Mouse (Mus musculus) hindbrain, postnatal 0 days (tissue): ENCODE measurements at regions not wholly inside any gene's neighbourhood (a gene's known extent, or its start where the extent isn't known, plus 50 kb on each side); places are given as distances from the start of the nearest gene placed in this dataset.

ENCODE experiments used
- ATAC-seq: fragments of 200-750 bp; cut with Nextera tagmentation; 2 replicates; pipeline ENCODE4 v1.8.0; 2017; ENCODE audit warnings: mild to moderate bottlenecking, moderate TSS enrichment, moderate library complexity
- DNase-seq: peaks from one replicate; pipeline ENCODE4 v3.0.0-alpha.2; 2015; ENCODE audit warnings: low spot score
- H3K27ac ChIP-seq: fragments of 300-500 bp; sonication (generic); 2 replicates; pipeline ENCODE4 v1.5.1; 2014; ENCODE audit warnings: mild to moderate bottlenecking
- H3K27me3 ChIP-seq: fragments of 300-500 bp; sonication (generic); 2 replicates; pipeline ENCODE4 v1.6.1; 2014; ENCODE audit warnings: low read length, mixed read lengths; ENCODE audit not compliant: insufficient read depth
- H3K36me3 ChIP-seq: fragments of 300-500 bp; sonication (generic); 2 replicates; pipeline ENCODE4 v1.6.1; 2014; ENCODE audit warnings: low read length, mixed read lengths; ENCODE audit not compliant: insufficient read depth
- H3K4me1 ChIP-seq: fragments of 300-500 bp; sonication (generic); 2 replicates; pipeline ENCODE4 v1.6.1; 2014; ENCODE audit warnings: antibody characterized with exemption, low read length, mixed read lengths; ENCODE audit not compliant: insufficient read depth
- H3K4me2 ChIP-seq: fragments of 300-500 bp; sonication (generic); 2 replicates; pipeline ENCODE4 v1.6.1; 2014; ENCODE audit warnings: low read depth, mild to moderate bottlenecking, low read length, moderate library complexity, mixed read lengths
- H3K4me3 ChIP-seq: fragments of 300-500 bp; sonication (generic); 2 replicates; pipeline ENCODE4 v1.5.1; 2014; ENCODE audit warnings: low read length
- H3K9ac ChIP-seq: fragments of 300-500 bp; sonication (generic); replicated peaks from 2 replicates; pipeline ENCODE4 v1.6.1; 2014; ENCODE audit warnings: mild to moderate bottlenecking, low read length, moderate library complexity, mixed read lengths
- H3K9me3 ChIP-seq: fragments of 300-500 bp; sonication (generic); 2 replicates; pipeline ENCODE4 v1.6.1; 2016; ENCODE audit warnings: low read length, mixed read lengths
- CTCF ChIP-seq: IDR thresholded peaks from 2 replicates; pipeline ENCODE4 v1.5.1; 2016; ENCODE audit warnings: antibody characterized with exemption, control low read depth, low read depth
- WGBS: fragments of 180-500 bp; shearing (Covaris S2); extraction: QIAGEN DNeasy Blood & Tissue Kit; methylation state at CpG from one replicate; pipeline ENCODE4 v1.1.7; 2014; 5-methylcytosine and 5-hydroxymethylcytosine counted together

DNA sequence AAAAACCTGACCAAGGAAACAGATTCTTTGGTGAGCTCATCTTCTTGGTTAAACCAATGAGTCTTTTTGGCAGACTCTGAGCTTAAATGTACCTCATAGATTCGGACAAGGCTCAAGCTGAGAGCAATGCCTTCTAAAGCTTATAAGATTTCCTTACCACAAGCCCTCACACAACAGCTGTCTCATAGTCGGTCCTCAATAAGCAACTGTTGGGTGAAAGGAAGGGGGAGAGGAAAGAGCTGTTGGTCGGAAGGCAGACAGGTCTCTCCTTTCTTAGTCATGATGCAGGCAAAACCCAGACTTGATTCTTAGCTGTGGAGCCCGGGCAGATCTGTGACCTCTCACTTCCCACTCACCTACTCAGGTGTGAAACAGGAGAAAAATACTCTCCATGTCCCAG lies 50.8 kb upstream of the 1700016C15Rik start:
- ATAC-seq: no peak
- Histone ChIP-seq H3K9ac (no peak overlapping the region), H3K9me3 (no peaks in the 10 kb centered on the region), H3K36me3 (no peaks in the 10 kb centered on the region), H3K27me3 (no peaks in the 10 kb centered on the region), H3K27ac (no peak overlapping the region), H3K4me1 (0 out of 2 replicates have a peak, but pooled peaks cover 1% of the 10 kb centered on the region), H3K4me3 (no peak overlapping the region), H3K4me2 (no peak overlapping the region)
- 90% methylated on average over 4 of the region's 4 CpGs for WGBS
- no peak for DNase-seq
- no peak for TF ChIP-seq CTCF
